ENCODE assay signal across 25 mouse cellular contexts in the genomic region with DNA sequence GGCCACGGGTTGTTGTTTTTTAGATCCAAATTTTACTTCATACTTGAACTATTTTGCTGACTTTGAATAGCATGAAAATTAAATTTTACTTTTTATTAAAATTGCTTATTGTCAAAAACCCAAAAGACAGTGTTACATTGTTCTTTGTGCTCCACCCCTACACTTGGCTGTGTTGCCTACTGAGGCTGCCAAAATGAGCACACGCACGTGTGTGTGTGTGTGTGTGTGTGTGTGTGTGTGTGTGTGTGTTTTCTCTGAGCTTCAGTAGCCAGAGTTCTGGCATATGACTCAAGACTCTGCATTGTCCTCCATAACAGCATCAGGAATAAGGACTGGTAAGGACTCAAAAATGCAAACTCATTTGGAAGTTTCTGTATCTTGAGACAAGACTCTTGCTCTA.
DNase-seq lines count a peak whose midpoint lies in the region; ATAC-seq and TF ChIP-seq lines count a peak whose summit lies in the region.
"Had no signal": no experiment of that assay in that cellular context is flagged by ENCODE, and none has a peak within 500 bp of the region (broad histone marks: within the 10 kb centered on the region; RNA-seq: fewer than 3 reads in every experiment).

No protein-coding gene starts in this region.

- ATAC-seq in erythroid progenitor cell, adult 5-6 weeks (replicated peaks; ENCODE audit: low FRiP score, poor library complexity, severe bottlenecking): no peak
- ATAC-seq: forebrain, embryonic 16.5 days; inflammation-experienced regulatory T-cells, adult 6 months had no signal

- intact Hi-C loops in heart, adult 2 months (cut with DNase I): loop anchor here (2.0 kb wide), 1 partner anchor 32 kb away; no protein-coding TSS in a partner anchor

- WGBS in heart, adult 2 months: 38% methylated on average over 3 of the region's 3 CpGs

- peak; percentile 22 for DNase-seq in gastrocnemius, postnatal 10 days
- no peak for DNase-seq in gastrocnemius, adult 18-20 months (ENCODE audit: low spot score)
- DNase-seq in heart, postnatal 4 days: peak; percentile 21
- DNase-seq in heart, adult 2 months: no peak
- peak; percentile 12 for DNase-seq in retina, embryonic 14.5 days (ENCODE audit: low spot score)
- no peak for DNase-seq in layer of hippocampus, adult 8-10 months (ENCODE audit: low spot score in 2 of 2)
- DNase-seq: adrenal gland, postnatal 10 days; B cell, adult 2 months; cerebellum, adult 9-10 months; heart, adult 18-20 months; kidney, adult 11 months; kidney, postnatal 14 days; lung, embryonic 14.5 days; lung, postnatal 14 days; midbrain, embryonic 14.5 days; right cerebral cortex, postnatal 25 days; spleen, adult 18-20 months; thymus, postnatal 4 days had no signal

- no peak overlapping the region for H3K9ac ChIP-seq in heart, adult 2 months (ENCODE audit: low read depth, low read length)
- H3K9ac ChIP-seq: hindbrain, embryonic 14.5 days; limb, embryonic 12.5 days; liver, embryonic 15.5 days; lung, embryonic 14.5 days had no signal

- no peak for TF ChIP-seq CTCF in heart, adult 2 months (IDR thresholded peaks at IDR 0.05)

- no peak overlapping the region for H3K27ac ChIP-seq in heart, adult 2 months
- H3K27ac ChIP-seq: forebrain, embryonic 10.5 days; hindbrain, embryonic 14.5 days; limb, embryonic 12.5 days; liver, embryonic 15.5 days had no signal

- H3K27me3 ChIP-seq in heart, adult 2 months (ENCODE audit: control insufficient read depth, insufficient read depth, low read length): no peaks in the 10 kb centered on the region
- H3K27me3 ChIP-seq: limb, embryonic 12.5 days; liver, embryonic 15.5 days had no signal

- H3K4me1 ChIP-seq in heart, adult 2 months (ENCODE audit: control insufficient read depth, insufficient read depth, low read length): peaks cover 3% of the 10 kb centered on the region
- H3K4me1 ChIP-seq: limb, embryonic 12.5 days; liver, embryonic 15.5 days had no signal

- no peaks in the 10 kb centered on the region for H3K79me2 ChIP-seq in heart, adult 2 months (replicated peaks; ENCODE audit: control insufficient read depth, insufficient read depth, low read length)

- no peak for TF ChIP-seq EP300 in heart, adult 2 months (IDR thresholded peaks at IDR 0.05; ENCODE audit: insufficient read depth, low read depth, low read length)

- no peak overlapping the region for H3K4me3 ChIP-seq in heart, adult 2 months
- H3K4me3 ChIP-seq: forebrain, embryonic 10.5 days; limb, embryonic 12.5 days; liver, embryonic 15.5 days had no signal

- H3K36me3 ChIP-seq in heart, adult 2 months (ENCODE audit: control insufficient read depth, insufficient read depth, low read length): no peaks in the 10 kb centered on the region
- H3K36me3 ChIP-seq: forebrain, embryonic 10.5 days; limb, embryonic 12.5 days; liver, embryonic 15.5 days had no signal

- no peak for TF ChIP-seq POLR2A in heart, adult 2 months (IDR thresholded peaks at IDR 0.05; ENCODE audit: insufficient read depth, low read depth, low read length)

Comparison
In these comparisons a context has a peak if more than half of its experiments do, and no peak if none do; other contexts are left out.
1. DNase-seq: peak in gastrocnemius, postnatal 10 days (single experiment), heart, postnatal 4 days (single experiment) and retina, embryonic 14.5 days (single experiment); none in gastrocnemius, adult 18-20 months (single experiment), heart, adult 2 months (0 of 2) and layer of hippocampus, adult 8-10 months (0 of 2).